Mouse (Mus musculus): ENCODE measurements around the gene Defb22. TPM values are rescaled to one million over a fixed set of nuclear protein-coding genes. Genes with fewer than 3 reads are reported as not detected.
A peak's percentile ranks its signal among the peaks of the same experiment; 100 is the strongest.

Gene Defb22
- polyA plus RNA-seq, 1 experiment from 2014 or later: not detected

DNA sequence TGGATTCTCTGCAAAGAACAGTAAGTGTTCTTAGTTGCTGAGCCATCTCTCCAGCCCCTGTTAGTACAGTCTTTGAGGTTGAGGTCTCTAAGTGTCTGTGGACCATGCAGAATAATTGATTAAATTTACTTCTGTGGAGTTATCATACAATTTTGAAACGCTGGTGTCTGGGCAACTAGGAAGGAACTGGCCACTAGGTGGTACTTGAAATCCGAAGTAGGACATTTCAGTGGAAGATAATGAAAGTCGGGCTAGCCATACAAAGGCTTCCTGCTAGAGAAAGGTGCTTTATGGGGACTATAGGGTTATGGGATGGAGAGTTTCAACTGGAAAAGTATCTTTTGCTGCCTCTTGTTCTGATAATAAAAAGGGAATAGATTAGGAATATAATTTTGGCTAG is 17.5 kb downstream of the Defb22 start:
- TF ChIP-seq CTCF (IDR thresholded peaks at IDR 0.05; ENCODE audit: low read depth): peak; percentile 62
- DNase-seq (ENCODE audit: low spot score): peak; percentile 40
- H3K4me1 ChIP-seq (replicated peaks; ENCODE audit: insufficient read depth, low read length): no peaks in the 10 kb centered on the region
- no peak overlapping the region for H3K4me3 ChIP-seq (replicated peaks; ENCODE audit: low read depth, low read length)
- no peak overlapping the region for H3K9ac ChIP-seq (ENCODE audit: low read depth, low read length)
- no peaks in the 10 kb centered on the region for H3K36me3 ChIP-seq (ENCODE audit: insufficient read depth, low read length)
- no peaks in the 10 kb centered on the region for H3K27me3 ChIP-seq (ENCODE audit: insufficient read depth, low read length)
- 19% methylated on average over 3 of the region's 3 CpGs for WGBS
- no peak overlapping the region for H3K27ac ChIP-seq
- ATAC-seq (replicated peaks; ENCODE audit: low FRiP score, low read depth): no peak
- H3K9me3 ChIP-seq (replicated peaks; ENCODE audit: low read length): no peaks in the 10 kb centered on the region
- H3K4me2 ChIP-seq (ENCODE audit: low read length): no peak overlapping the region

- H3K4me2 ChIP-seq (ENCODE audit: low read length): no peak overlapping the region
- H3K4me1 ChIP-seq (replicated peaks; ENCODE audit: insufficient read depth, low read length): no peaks in the 10 kb centered on the region
- no peaks in the 10 kb centered on the region for H3K9me3 ChIP-seq (replicated peaks; ENCODE audit: low read length)
- ATAC-seq (replicated peaks; ENCODE audit: low FRiP score, low read depth) (no peak), DNase-seq (ENCODE audit: low spot score) (peak; percentile 79)
- WGBS: 22% methylated on average over 7 of the region's 7 CpGs
- H3K36me3 ChIP-seq (ENCODE audit: insufficient read depth, low read length): no peaks in the 10 kb centered on the region
- H3K27ac ChIP-seq: no peak overlapping the region
- TF ChIP-seq CTCF (IDR thresholded peaks at IDR 0.05; ENCODE audit: low read depth): peak; percentile 93
- no peaks in the 10 kb centered on the region for H3K27me3 ChIP-seq (ENCODE audit: insufficient read depth, low read length)
- H3K4me3 ChIP-seq (replicated peaks; ENCODE audit: low read depth, low read length): no peak overlapping the region
- H3K9ac ChIP-seq (ENCODE audit: low read depth, low read length): no peak overlapping the region
Measured at GRCm38 (mm10) chr2:152470973-152471372, 19.0 kb downstream of the Defb22 start.

DNA sequence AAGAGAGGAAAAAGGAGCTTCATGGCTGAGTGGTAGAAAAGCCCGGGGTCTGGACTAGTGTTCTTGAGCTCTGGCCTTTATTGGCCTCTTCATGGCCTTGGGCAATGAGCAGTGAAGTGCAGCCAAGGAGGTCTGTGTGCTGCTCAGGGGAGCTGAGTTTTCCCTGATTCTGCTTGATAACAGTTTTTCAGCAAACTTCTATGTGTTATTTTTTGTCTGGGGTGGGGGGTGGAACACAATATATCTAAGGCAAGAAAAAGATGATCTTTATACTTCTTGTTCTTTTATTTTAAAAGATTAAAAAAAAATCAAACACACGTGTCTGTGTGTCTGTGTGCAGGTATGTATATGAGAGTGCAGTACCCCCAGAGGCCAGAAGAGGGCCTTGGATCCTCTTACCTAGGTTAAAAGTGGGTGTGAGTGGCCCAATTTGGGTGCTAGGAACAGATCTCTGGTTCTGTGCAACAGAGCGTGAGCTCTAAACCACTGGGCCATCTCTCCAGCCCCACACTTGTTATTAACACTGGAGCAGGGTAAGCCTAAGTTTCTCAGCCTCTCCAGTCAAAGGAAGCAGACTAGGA is 25.3 kb downstream of the Defb22 start, which contains the start of gene Defb23:
Gene Defb23 (minus strand): TSS at position 51 of the 581 bp plus-strand sequence.
- H3K36me3 ChIP-seq (ENCODE audit: insufficient read depth, low read length): no peaks in the 10 kb centered on the region
- no peaks in the 10 kb centered on the region for H3K9me3 ChIP-seq (replicated peaks; ENCODE audit: low read length)
- no peak; the same call in 1 of the 2 replicates for TF ChIP-seq CTCF (IDR thresholded peaks at IDR 0.05; ENCODE audit: low read depth)
- no peak within 1 kb of the TSS for H3K4me2 ChIP-seq (ENCODE audit: low read length)
- H3K27me3 ChIP-seq (ENCODE audit: insufficient read depth, low read length): no peaks in the 10 kb centered on the region
- H3K4me3 ChIP-seq (replicated peaks; ENCODE audit: low read depth, low read length): no peak within 1 kb of the TSS
- ATAC-seq (replicated peaks; ENCODE audit: low FRiP score, low read depth) (no peak), DNase-seq (ENCODE audit: low spot score) (no peak)
- no peaks in the 10 kb centered on the region for H3K4me1 ChIP-seq (replicated peaks; ENCODE audit: insufficient read depth, low read length)
- WGBS: 82% methylated on average over 3 of the region's 3 CpGs
- no peak within 1 kb of the TSS for H3K9ac ChIP-seq (ENCODE audit: low read depth, low read length)
- no peak within 1 kb of the TSS for H3K27ac ChIP-seq

- H3K27me3 ChIP-seq (ENCODE audit: insufficient read depth, low read length): no peaks in the 10 kb centered on the region
- H3K4me3 ChIP-seq (replicated peaks; ENCODE audit: low read depth, low read length): no peak overlapping the region
- DNase-seq (ENCODE audit: low spot score) (no peak), ATAC-seq (replicated peaks; ENCODE audit: low FRiP score, low read depth) (no peak)
- no peaks in the 10 kb centered on the region for H3K4me1 ChIP-seq (replicated peaks; ENCODE audit: insufficient read depth, low read length)
- H3K36me3 ChIP-seq (ENCODE audit: insufficient read depth, low read length): no peaks in the 10 kb centered on the region
- H3K9me3 ChIP-seq (replicated peaks; ENCODE audit: low read length): no peaks in the 10 kb centered on the region
- no peak overlapping the region for H3K9ac ChIP-seq (ENCODE audit: low read depth, low read length)
- no peak overlapping the region for H3K4me2 ChIP-seq (ENCODE audit: low read length)
- WGBS: 47% methylated on average over 13 of the region's 13 CpGs
- H3K27ac ChIP-seq: no peak overlapping the region
- TF ChIP-seq CTCF (IDR thresholded peaks at IDR 0.05; ENCODE audit: low read depth): no peak
Measured at GRCm38 (mm10) chr2:152459241-152459640, 30.7 kb downstream of the Defb22 start.

DNA sequence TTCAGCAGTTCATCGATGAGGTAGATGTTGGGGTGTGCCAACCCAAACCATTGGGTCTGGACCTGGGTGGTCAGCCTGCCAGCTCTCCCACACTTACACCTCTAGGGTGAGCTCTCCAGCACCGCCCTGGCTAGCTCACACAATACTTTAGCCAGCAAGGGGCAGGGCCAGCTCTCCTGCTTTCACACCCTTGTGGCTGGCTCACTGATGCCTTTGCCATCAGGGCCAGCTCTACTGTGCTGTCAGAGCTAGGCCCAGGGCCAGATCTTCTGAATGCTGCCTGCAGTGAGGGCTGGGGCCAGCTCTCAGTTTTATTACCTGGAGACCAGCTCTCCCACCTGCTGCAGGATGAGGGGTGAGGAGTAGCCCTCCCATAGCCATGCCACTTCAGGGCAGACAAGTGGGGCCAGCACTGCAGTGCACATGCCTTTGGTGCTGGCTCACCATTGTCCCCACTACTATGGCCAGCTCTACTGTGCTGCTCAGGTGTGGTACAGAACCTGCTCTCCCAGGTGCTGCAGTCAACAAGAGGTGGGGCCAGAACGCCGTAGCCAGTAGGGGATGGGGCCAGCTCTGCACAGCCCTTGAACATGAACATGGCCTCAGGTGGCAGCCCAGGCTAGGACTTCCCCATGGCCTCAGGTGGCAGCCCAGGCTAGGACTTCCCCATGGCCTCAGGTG is 37.7 kb downstream of the Defb22 start:
- H3K27ac ChIP-seq: no peak overlapping the region
- no peaks in the 10 kb centered on the region for H3K27me3 ChIP-seq (ENCODE audit: insufficient read depth, low read length)
- no peaks in the 10 kb centered on the region for H3K9me3 ChIP-seq (replicated peaks; ENCODE audit: low read length)
- TF ChIP-seq CTCF (IDR thresholded peaks at IDR 0.05; ENCODE audit: low read depth): no peak
- no peak overlapping the region for H3K4me3 ChIP-seq (replicated peaks; ENCODE audit: low read depth, low read length)
- H3K4me1 ChIP-seq (replicated peaks; ENCODE audit: insufficient read depth, low read length): no peaks in the 10 kb centered on the region
- WGBS: 79% methylated on average over 4 of the region's 4 CpGs
- no peak overlapping the region for H3K4me2 ChIP-seq (ENCODE audit: low read length)
- ATAC-seq (replicated peaks; ENCODE audit: low FRiP score, low read depth): no peak
- no peaks in the 10 kb centered on the region for H3K36me3 ChIP-seq (ENCODE audit: insufficient read depth, low read length)
- H3K9ac ChIP-seq (ENCODE audit: low read depth, low read length): no peak overlapping the region
- no peak for DNase-seq (ENCODE audit: low spot score)

DNA sequence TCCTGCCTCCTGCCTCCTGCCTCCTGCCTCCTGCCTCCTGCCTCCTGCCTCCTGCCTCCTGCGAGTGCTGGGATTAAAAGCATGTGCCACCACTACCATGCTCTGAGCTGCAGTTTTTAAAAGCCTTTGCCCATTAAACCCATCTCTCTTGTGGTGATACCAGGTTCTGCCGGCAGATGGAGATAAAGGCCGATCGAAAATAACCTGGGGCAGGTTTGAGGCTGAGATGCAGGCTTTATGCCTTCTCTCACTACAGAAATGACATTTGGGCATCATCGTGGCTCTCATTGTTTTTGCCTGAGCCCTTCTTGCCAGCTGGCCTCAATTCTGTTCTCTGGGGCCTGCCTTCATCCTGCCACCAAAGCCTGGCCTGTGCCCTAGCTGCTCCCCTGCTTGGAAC is 39.7 kb downstream of the Defb22 start:
- Histone ChIP-seq H3K36me3 (ENCODE audit: insufficient read depth, low read length) (no peaks in the 10 kb centered on the region), H3K4me3 (replicated peaks; ENCODE audit: low read depth, low read length) (no peak overlapping the region), H3K27me3 (ENCODE audit: insufficient read depth, low read length) (no peaks in the 10 kb centered on the region), H3K27ac (no peak overlapping the region), H3K4me1 (replicated peaks; ENCODE audit: insufficient read depth, low read length) (no peaks in the 10 kb centered on the region), H3K4me2 (ENCODE audit: low read length) (no peak overlapping the region), H3K9ac (ENCODE audit: low read depth, low read length) (no peak overlapping the region), H3K9me3 (replicated peaks; ENCODE audit: low read length) (no peaks in the 10 kb centered on the region)
- TF ChIP-seq CTCF (IDR thresholded peaks at IDR 0.05; ENCODE audit: low read depth): peak; percentile 80
- peak; percentile 73 for DNase-seq (ENCODE audit: low spot score)
- WGBS: 3% methylated on average over 5 of the region's 5 CpGs
- ATAC-seq (replicated peaks; ENCODE audit: low FRiP score, low read depth): no peak

Data from kidney, postnatal 0 days (tissue).